Mouse (Mus musculus) embryonic facial prominence, embryonic 10.5 days (tissue): ENCODE measurements around the gene Kpnb1. TPM values are rescaled to one million over a fixed set of nuclear protein-coding genes. Genes with fewer than 3 reads are reported as not detected.

ENCODE experiments used
- DNase-seq: peaks from one replicate; pipeline ENCODE4 v3.0.0-alpha.2; 2017; ENCODE audit warnings: low spot score
- H3K27ac ChIP-seq: fragments of 300-500 bp; sonication (generic); replicated peaks from 2 replicates; pipeline ENCODE4 v1.5.1; 2016; ENCODE audit warnings: mild to moderate bottlenecking
- H3K27me3 ChIP-seq: fragments of 300-500 bp; sonication (generic); replicated peaks from 2 replicates; pipeline ENCODE4 v1.6.1; 2016; ENCODE audit warnings: low read depth, mild to moderate bottlenecking; ENCODE audit not compliant: poor library complexity, severe bottlenecking
- H3K36me3 ChIP-seq: fragments of 300-500 bp; sonication (generic); replicated peaks from 2 replicates; pipeline ENCODE4 v1.6.1; 2016; ENCODE audit warnings: mild to moderate bottlenecking, moderate library complexity
- H3K4me1 ChIP-seq: fragments of 300-500 bp; sonication (generic); 2 replicates; pipeline ENCODE4 v1.6.1; 2016
- H3K4me3 ChIP-seq: fragments of 300-500 bp; sonication (generic); 2 replicates; pipeline ENCODE4 v1.5.1; 2016; ENCODE audit warnings: mild to moderate bottlenecking, moderate library complexity
- H3K9me3 ChIP-seq: fragments of 300-500 bp; sonication (generic); 2 replicates; pipeline ENCODE4 v1.6.1; 2016; ENCODE audit warnings: mild to moderate bottlenecking
- WGBS: fragments of 180-500 bp; shearing (Covaris S2); methylation state at CpG from one replicate; pipeline ENCODE4 v1.1.7; 2016; 5-methylcytosine and 5-hydroxymethylcytosine counted together
- polyA plus RNA-seq: library from polyadenylated mRNA; unstranded; fragments of >200 nt; fragmentation: Nextera tagmentation; extraction: Ambion mirVana; gene quantifications from 2 replicates; pipeline ENCODE4 v1.2.1, GENCODE M21; 2016

Kpnb1 gene
- polyA plus RNA-seq, 1 experiment from 2014 or later: 85.9 TPM

GRCm38 (mm10) chr11:97148591-97148990 is 39.1 kb downstream of the Kpnb1 start:
- H3K27ac ChIP-seq: no peak overlapping the region
- DNase-seq: no peak
- H3K9me3 ChIP-seq: no peaks in the 10 kb centered on the region
- H3K4me3 ChIP-seq: peak overlapping the region; percentile 85
- peaks cover 36% of the 10 kb centered on the region for H3K36me3 ChIP-seq
- 31% methylated on average over 12 of the region's 12 CpGs for WGBS
- peaks cover 71% of the 10 kb centered on the region for H3K4me1 ChIP-seq
- peaks cover 26% of the 10 kb centered on the region for H3K27me3 ChIP-seq

DNA sequence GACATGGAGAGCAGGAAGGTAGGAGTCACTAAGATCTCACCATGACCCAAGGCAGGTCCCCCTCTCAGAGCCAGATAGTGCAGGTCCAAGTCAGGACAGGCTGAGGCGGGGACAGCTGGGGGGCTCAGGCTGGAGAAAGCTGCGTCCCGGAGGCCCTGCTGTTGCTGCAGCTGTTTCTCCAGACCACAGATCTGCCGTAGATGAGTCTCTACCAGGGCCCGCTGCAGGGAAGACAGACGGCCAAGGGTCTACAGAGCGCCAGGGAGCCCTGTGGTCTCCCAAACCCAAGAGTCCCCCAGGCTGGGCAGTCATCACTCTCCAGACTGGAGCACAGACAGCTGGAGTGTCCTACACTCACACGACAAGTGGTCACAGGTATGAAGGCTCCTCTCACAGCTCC is 40.3 kb downstream of the Kpnb1 start:
- Histone ChIP-seq H3K27me3 (peaks cover 26% of the 10 kb centered on the region), H3K27ac (no peak overlapping the region), H3K4me1 (peaks cover 65% of the 10 kb centered on the region), H3K4me3 (no peak overlapping the region), H3K9me3 (no peaks in the 10 kb centered on the region), H3K36me3 (peaks cover 35% of the 10 kb centered on the region)
- DNase-seq: no peak
- 79% methylated on average over 8 of the region's 8 CpGs for WGBS

- Histone ChIP-seq H3K4me1 (peaks cover 59% of the 10 kb centered on the region), H3K27me3 (peaks cover 32% of the 10 kb centered on the region), H3K9me3 (no peaks in the 10 kb centered on the region), H3K4me3 (no peak overlapping the region), H3K36me3 (peaks cover 40% of the 10 kb centered on the region), H3K27ac (no peak overlapping the region)
- DNase-seq: peak; percentile 86
- 7% methylated on average over 8 of the region's 8 CpGs for WGBS
Observed at GRCm38 (mm10) chr11:97146724-97147123, 41.0 kb downstream of the Kpnb1 start.

GRCm38 (mm10) chr11:97145951-97146350 is 41.7 kb downstream of the Kpnb1 start:
- no peak overlapping the region for H3K4me3 ChIP-seq
- H3K36me3 ChIP-seq: peaks cover 40% of the 10 kb centered on the region
- no peak overlapping the region for H3K27ac ChIP-seq
- DNase-seq: no peak
- WGBS: 72% methylated on average over 9 of the region's 9 CpGs
- peaks cover 55% of the 10 kb centered on the region for H3K4me1 ChIP-seq
- peaks cover 40% of the 10 kb centered on the region for H3K27me3 ChIP-seq
- no peaks in the 10 kb centered on the region for H3K9me3 ChIP-seq

GRCm38 (mm10) chr11:97145320-97145719 is 42.4 kb downstream of the Kpnb1 start:
- H3K4me1 ChIP-seq: peaks cover 52% of the 10 kb centered on the region
- no peaks in the 10 kb centered on the region for H3K9me3 ChIP-seq
- peaks cover 46% of the 10 kb centered on the region for H3K27me3 ChIP-seq
- no peak overlapping the region for H3K4me3 ChIP-seq
- 72% methylated on average over 2 of the region's 2 CpGs for WGBS
- no peak for DNase-seq
- peaks cover 40% of the 10 kb centered on the region for H3K36me3 ChIP-seq
- H3K27ac ChIP-seq: no peak overlapping the region

GRCm38 (mm10) chr11:97143196-97143900 is 44.3 kb downstream of the Kpnb1 start:
- no peak for DNase-seq
- no peaks in the 10 kb centered on the region for H3K9me3 ChIP-seq
- peaks cover 50% of the 10 kb centered on the region for H3K36me3 ChIP-seq
- H3K4me3 ChIP-seq: no peak overlapping the region
- H3K4me1 ChIP-seq: peaks cover 46% of the 10 kb centered on the region
- H3K27ac ChIP-seq: peak overlapping the region; percentile 24; the same call in 1 of the 2 replicates
- peaks cover 52% of the 10 kb centered on the region for H3K27me3 ChIP-seq
- WGBS: 76% methylated on average over 9 of the region's 9 CpGs

- Histone ChIP-seq H3K4me1 (peaks cover 53% of the 10 kb centered on the region), H3K4me3 (0 out of 2 replicates have a peak overlapping the region, but pooled peaks have one; percentile 12), H3K36me3 (peaks cover 50% of the 10 kb centered on the region), H3K27ac (no peak overlapping the region), H3K9me3 (no peaks in the 10 kb centered on the region), H3K27me3 (peaks cover 52% of the 10 kb centered on the region)
- DNase-seq: no peak
- WGBS: 76% methylated on average over 8 of the region's 8 CpGs
Observed at GRCm38 (mm10) chr11:97142159-97142608, 45.5 kb downstream of the Kpnb1 start.

GRCm38 (mm10) chr11:97140811-97141210 is 46.9 kb downstream of the Kpnb1 start:
- Histone ChIP-seq H3K36me3 (peaks cover 53% of the 10 kb centered on the region), H3K9me3 (no peaks in the 10 kb centered on the region), H3K4me1 (peaks cover 46% of the 10 kb centered on the region), H3K27me3 (peaks cover 66% of the 10 kb centered on the region), H3K4me3 (no peak overlapping the region), H3K27ac (no peak overlapping the region)
- DNase-seq: no peak
- 76% methylated on average over 4 of the region's 4 CpGs for WGBS

- Histone ChIP-seq H3K36me3 (peaks cover 42% of the 10 kb centered on the region), H3K4me1 (peaks cover 42% of the 10 kb centered on the region), H3K27ac (peak overlapping the region; percentile 49), H3K9me3 (no peaks in the 10 kb centered on the region), H3K4me3 (peak overlapping the region; percentile 64), H3K27me3 (peaks cover 77% of the 10 kb centered on the region)
- no peak for DNase-seq
- WGBS: 11% methylated on average over 15 of the region's 15 CpGs
Observed at GRCm38 (mm10) chr11:97139256-97139655, 48.4 kb downstream of the Kpnb1 start.

DNA sequence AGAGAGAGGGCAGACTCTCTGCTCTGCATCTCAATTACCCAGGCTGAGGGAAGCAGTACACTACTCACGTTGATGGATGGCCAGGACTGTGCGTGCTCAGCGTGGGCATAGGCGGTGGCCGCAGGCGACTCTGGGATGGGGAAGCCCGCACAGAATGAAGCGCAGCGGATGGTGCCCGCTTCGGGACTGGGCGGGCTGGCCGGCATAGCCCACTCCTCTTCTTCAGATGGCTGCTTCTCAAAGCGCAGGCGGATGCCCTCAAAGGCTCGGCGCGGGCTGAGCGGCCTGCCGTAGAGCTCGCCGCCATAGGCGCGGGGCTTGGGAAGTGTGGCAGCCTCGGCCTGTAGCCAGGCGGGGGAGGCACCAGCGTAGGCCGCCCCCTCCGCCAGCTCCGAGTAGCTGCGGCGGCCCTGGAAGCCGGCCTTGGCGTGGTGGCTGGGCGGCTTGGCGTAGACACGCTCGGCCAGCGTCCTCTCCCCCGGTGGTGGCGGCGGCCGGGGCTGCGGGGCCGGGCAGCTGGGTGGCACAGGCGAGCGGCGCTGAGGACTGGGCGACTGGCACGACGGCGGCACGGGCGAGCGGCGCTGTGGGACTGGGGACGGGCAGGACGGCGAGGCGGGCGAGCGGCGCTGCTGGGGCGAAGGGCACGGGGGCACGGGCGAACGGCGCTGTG is 49.0 kb downstream of the Kpnb1 start:
- WGBS: 6% methylated on average over 69 of the region's 69 CpGs
- DNase-seq: peak; percentile 58
- Histone ChIP-seq H3K4me1 (peaks cover 44% of the 10 kb centered on the region), H3K9me3 (no peaks in the 10 kb centered on the region), H3K27ac (peak overlapping the region; percentile 49), H3K4me3 (peak overlapping the region; percentile 64), H3K27me3 (peaks cover 83% of the 10 kb centered on the region), H3K36me3 (peaks cover 37% of the 10 kb centered on the region)

- Histone ChIP-seq H3K4me3 (no peak overlapping the region), H3K4me1 (peaks cover 42% of the 10 kb centered on the region), H3K27ac (no peak overlapping the region), H3K27me3 (peaks cover 94% of the 10 kb centered on the region), H3K36me3 (peaks cover 17% of the 10 kb centered on the region; the same call in 1 of the 2 replicates), H3K9me3 (no peaks in the 10 kb centered on the region)
- no peak for DNase-seq
- WGBS: 70% methylated on average over 5 of the region's 5 CpGs
Observed at GRCm38 (mm10) chr11:97133270-97133669, 54.4 kb downstream of the Kpnb1 start.

DNA sequence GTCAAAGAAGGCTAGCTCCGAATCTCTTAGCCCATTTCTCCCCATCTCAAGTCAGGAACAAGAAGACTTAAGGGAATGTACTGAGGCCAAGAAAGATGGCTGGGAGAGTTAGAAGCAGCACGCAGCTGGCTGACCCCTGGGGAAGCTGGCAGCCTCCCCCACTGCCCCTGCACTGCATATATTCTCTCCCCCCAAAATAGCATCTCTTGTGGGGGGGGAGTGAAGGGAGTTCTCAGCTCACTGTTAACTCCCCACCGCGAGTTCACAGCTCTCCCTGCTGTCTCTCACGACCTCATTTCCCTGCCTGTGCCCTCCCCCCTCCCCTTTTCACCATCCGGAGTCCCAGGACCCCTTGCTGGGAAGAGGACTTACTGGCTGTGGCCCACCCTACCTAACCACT is 55.5 kb downstream of the Kpnb1 start:
- Histone ChIP-seq H3K27ac (no peak overlapping the region), H3K36me3 (peaks cover 11% of the 10 kb centered on the region; the same call in 1 of the 2 replicates), H3K9me3 (no peaks in the 10 kb centered on the region), H3K4me1 (peaks cover 44% of the 10 kb centered on the region), H3K27me3 (peaks cover 91% of the 10 kb centered on the region), H3K4me3 (no peak overlapping the region)
- 25% methylated on average over 6 of the region's 6 CpGs for WGBS
- DNase-seq: no peak

DNA sequence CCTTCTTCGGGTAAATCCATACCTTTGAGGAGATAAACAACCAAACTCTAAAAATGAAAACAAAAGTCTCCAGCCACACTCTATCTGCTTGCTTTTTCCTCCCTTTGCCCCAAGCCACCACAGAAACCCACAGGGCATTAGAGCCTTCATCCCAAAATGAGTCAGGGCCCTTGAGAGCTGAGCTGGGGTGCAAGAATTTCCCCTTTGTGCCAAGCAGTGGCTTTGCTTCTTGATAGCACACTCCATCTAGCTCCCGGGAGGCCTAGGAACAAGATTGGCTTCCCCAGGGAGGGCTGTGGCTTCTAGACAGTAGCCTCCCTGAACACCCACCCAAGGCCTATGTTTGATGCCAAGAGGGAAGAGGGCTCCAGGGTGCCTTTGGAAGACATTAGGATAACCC is 56.0 kb downstream of the Kpnb1 start:
- Histone ChIP-seq H3K36me3 (0 out of 2 replicates have a peak, but pooled peaks cover 6% of the 10 kb centered on the region), H3K27ac (no peak overlapping the region), H3K4me1 (peaks cover 49% of the 10 kb centered on the region), H3K9me3 (no peaks in the 10 kb centered on the region), H3K4me3 (no peak overlapping the region), H3K27me3 (peaks cover 89% of the 10 kb centered on the region)
- no peak for DNase-seq
- 77% methylated on average over 2 of the region's 2 CpGs for WGBS
